Mouse (Mus musculus): ENCODE measurements around the gene Zbtb12. TPM values are rescaled to one million over a fixed set of nuclear protein-coding genes. Genes with fewer than 3 reads are reported as not detected.
A peak's percentile ranks its signal among the peaks of the same experiment; 100 is the strongest.

Gene Zbtb12
- total and polyA plus RNA-seq, 3 experiments: 2.4 to 9.3 (median 8.5) TPM

GRCm38 (mm10) chr17:34899053-34899889 is 20.0 kb downstream of the Zbtb12 start:
- H3K79me2 ChIP-seq (replicated peaks; ENCODE audit: control insufficient read depth, extremely low read depth, insufficient read depth, poor library complexity, severe bottlenecking): peaks cover 17% of the 10 kb centered on the region
- peak overlapping the region; percentile 63; the same call in 1 of the 2 replicates for H3K4me2 ChIP-seq (ENCODE audit: insufficient read depth, low read depth, poor library complexity, severe bottlenecking)
- peaks cover 18 to 43% of the 10 kb centered on the region in 2 experiments for H3K36me3 ChIP-seq (replicated peaks in 1 of 2; ENCODE audit: control insufficient read depth in 1 of 2, insufficient read depth in 1 of 2, low read length in 1 of 2)
- peaks cover 7 to 26% of the 10 kb centered on the region in 2 experiments for H3K4me1 ChIP-seq (ENCODE audit: control insufficient read depth in 1 of 2, insufficient read depth in 2 of 2)
- dilution Hi-C loops (cut with MboI; ENCODE audit: extremely low pct_ligation_motif_present, extremely low pct_unique_long_range_greater_than_20kb, low sequenced_read_pairs): no loop called here
- H3K9ac ChIP-seq (ENCODE audit: insufficient read depth, low read depth): peak overlapping the region; percentile 94
- H3K4me3 ChIP-seq (replicated peaks in 1 of 3; ENCODE audit: low read depth in 2 of 3, low read length in 2 of 3, poor library complexity in 1 of 3): peak overlapping the region; percentile 91 to 93 (median 92)
- peak overlapping the region; percentile 89 for H3K27ac ChIP-seq (ENCODE audit: insufficient read depth, low read depth)
- TF ChIP-seq ZNF384 (IDR thresholded peaks at IDR 0.05; ENCODE audit: low read depth, low read length) (no peak), ZKSCAN1 (IDR thresholded peaks at IDR 0.05; ENCODE audit: borderline replicate concordance, low read depth, low read length) (no peak), TBP (conservative IDR thresholded peaks at IDR 0.05; ENCODE audit: low read depth, low read length) (no peak), ZC3H11A (IDR thresholded peaks at IDR 0.05; ENCODE audit: low read depth, low read length) (no peak), JUN (IDR thresholded peaks at IDR 0.05; ENCODE audit: insufficient read depth, low read depth, low read length) (no peak), JUND (conservative IDR thresholded peaks at IDR 0.05; ENCODE audit: low read depth, low read length) (no peak), TCF12 (IDR thresholded peaks at IDR 0.05; ENCODE audit: low read depth, low read length) (0 out of 2 replicates have a peak, but pooled peaks have one; percentile 9), UBTF (IDR thresholded peaks at IDR 0.05; ENCODE audit: low read depth, low read length) (peak; percentile 78; the same call in 1 of the 2 replicates), POLR2AphosphoS2 (IDR thresholded peaks at IDR 0.05; ENCODE audit: low read depth, low read length) (no peak), USF2 (conservative IDR thresholded peaks at IDR 0.05; ENCODE audit: low read depth, low read length) (no peak), RCOR1 (conservative IDR thresholded peaks at IDR 0.05; ENCODE audit: low read depth, low read length) (no peak), KAT2A (IDR thresholded peaks at IDR 0.05; ENCODE audit: insufficient replicate concordance, low read length) (no peak), ZMIZ1 (IDR thresholded peaks at IDR 0.05; ENCODE audit: low read depth, low read length) (no peak), GABPA (IDR thresholded peaks at IDR 0.05; ENCODE audit: insufficient replicate concordance, low read depth, low read length) (no peak), NELFE (IDR thresholded peaks at IDR 0.05; ENCODE audit: low read depth, low read length) (no peak), MEF2A (IDR thresholded peaks at IDR 0.05; ENCODE audit: borderline replicate concordance, low read depth, low read length) (no peak), RAD21 (IDR thresholded peaks at IDR 0.05; ENCODE audit: low read depth, low read length) (no peak), IRF4 (IDR thresholded peaks at IDR 0.05; ENCODE audit: low read depth, low read length) (no peak), ETS1 (conservative IDR thresholded peaks at IDR 0.05; ENCODE audit: low read depth, low read length) (no peak), PAX5 (IDR thresholded peaks at IDR 0.05; ENCODE audit: low read length) (no peak), MAZ (IDR thresholded peaks at IDR 0.05; ENCODE audit: low read depth, low read length) (no peak), BHLHE40 (IDR thresholded peaks at IDR 0.05; ENCODE audit: low read depth, low read length) (no peak), MAFK (IDR thresholded peaks at IDR 0.05; ENCODE audit: insufficient replicate concordance, low read length) (no peak), SIN3A (IDR thresholded peaks at IDR 0.05; ENCODE audit: low read length) (no peak), ELF1 (IDR thresholded peaks at IDR 0.05; ENCODE audit: low read depth, low read length) (no peak), CHD1 (IDR thresholded peaks at IDR 0.05; ENCODE audit: low read depth, low read length) (no peak), EP300 (IDR thresholded peaks at IDR 0.05; ENCODE audit: low read length) (no peak), SMC3 (IDR thresholded peaks at IDR 0.05; ENCODE audit: low read depth, low read length) (no peak), CTCF (conservative IDR thresholded peaks at IDR 0.05 in 1 of 2, IDR thresholded peaks at IDR 0.05 in 1 of 2; ENCODE audit: low read depth in 2 of 2, low read length in 2 of 2) (no peak), POLR2A (IDR thresholded peaks at IDR 0.05; ENCODE audit: low read depth, low read length) (peak; percentile 44), NRF1 (IDR thresholded peaks at IDR 0.05; ENCODE audit: low read depth, low read length) (peak; percentile 63; the same call in 1 of the 2 replicates), E2F4 (IDR thresholded peaks at IDR 0.05; ENCODE audit: insufficient replicate concordance, low read depth, low read length) (no peak), HCFC1 (IDR thresholded peaks at IDR 0.05; ENCODE audit: low read depth, low read length) (no peak; the same call in 1 of the 2 replicates), MYC (IDR thresholded peaks at IDR 0.05; ENCODE audit: low read depth, low read length) (no peak), MAX (IDR thresholded peaks at IDR 0.05; ENCODE audit: low read length) (no peak), CHD2 (IDR thresholded peaks at IDR 0.05; ENCODE audit: low read length) (peak; percentile 15; the same call in 1 of the 2 replicates), MXI1 (IDR thresholded peaks at IDR 0.05; ENCODE audit: low read depth, low read length) (peak; percentile 20; the same call in 1 of the 2 replicates), USF1 (IDR thresholded peaks at IDR 0.05; ENCODE audit: low read depth, low read length) (no peak)
- peaks cover 5% of the 10 kb centered on the region for H3K9me3 ChIP-seq (replicated peaks; ENCODE audit: low read length)
- no peak for DNase-seq (ENCODE audit: extremely low read depth)
- in situ Hi-C loops (cut with MboI; ENCODE audit: low pct_ligation_motif_present, low pct_unique_long_range_greater_than_20kb, low sequenced_read_pairs): no loop called here
- H3K27me3 ChIP-seq (replicated peaks): no peaks in the 10 kb centered on the region

All from CH12.LX (cell line).